Mouse (Mus musculus) kidney, embryonic 14.5 days (tissue): ENCODE measurements at regions not wholly inside any gene's neighbourhood (a gene's known extent, or its start where the extent isn't known, plus 50 kb on each side); places are given as distances from the start of the nearest gene placed in this dataset.

Source experiments
- ATAC-seq: fragments of 200-750 bp; cut with Nextera tagmentation; 2 replicates; pipeline ENCODE4 v1.8.0; 2017; ENCODE audit warnings: moderate number of reproducible peaks, mild to moderate bottlenecking, moderate TSS enrichment, moderate library complexity; ENCODE audit not compliant: low FRiP score, low TSS enrichment
- H3K27ac ChIP-seq: fragments of 300-500 bp; sonication (generic); 2 replicates; pipeline ENCODE4 v1.5.1; 2014; ENCODE audit warnings: low read depth, mild to moderate bottlenecking, low read length, moderate library complexity, mixed read lengths
- H3K27me3 ChIP-seq: fragments of 300-500 bp; sonication (generic); 2 replicates; pipeline ENCODE4 v1.6.1; 2014; ENCODE audit warnings: mild to moderate bottlenecking, low read length; ENCODE audit not compliant: control insufficient read depth, insufficient read depth
- H3K36me3 ChIP-seq: fragments of 300-500 bp; sonication (generic); 2 replicates; pipeline ENCODE4 v1.6.1; 2014; ENCODE audit warnings: low read length, mixed read lengths; ENCODE audit not compliant: control insufficient read depth, insufficient read depth
- H3K4me1 ChIP-seq: fragments of 300-500 bp; sonication (generic); 2 replicates; pipeline ENCODE4 v1.6.1; 2014; ENCODE audit warnings: low read length, mixed read lengths; ENCODE audit not compliant: control insufficient read depth, insufficient read depth
- H3K4me2 ChIP-seq: fragments of 300-500 bp; sonication (generic); replicated peaks from 2 replicates; pipeline ENCODE4 v1.6.1; 2014; ENCODE audit warnings: low read depth, mild to moderate bottlenecking, low read length
- H3K4me3 ChIP-seq: fragments of 300-500 bp; sonication (generic); 2 replicates; pipeline ENCODE4 v1.5.1; 2014; ENCODE audit warnings: mild to moderate bottlenecking, low read length
- H3K9ac ChIP-seq: fragments of 300-500 bp; sonication (generic); 2 replicates; pipeline ENCODE4 v1.6.1; 2014; ENCODE audit warnings: low read depth, mild to moderate bottlenecking, low read length, moderate library complexity
- H3K9me3 ChIP-seq: fragments of 300-500 bp; sonication (generic); 2 replicates; pipeline ENCODE4 v1.6.1; 2016; ENCODE audit warnings: low read length; ENCODE audit not compliant: control insufficient read depth
- WGBS: fragments of 180-500 bp; shearing (Covaris S2); extraction: QIAGEN DNeasy Blood & Tissue Kit; methylation state at CpG from one replicate; pipeline ENCODE4 v1.1.7; 2014; 5-methylcytosine and 5-hydroxymethylcytosine counted together

DNA sequence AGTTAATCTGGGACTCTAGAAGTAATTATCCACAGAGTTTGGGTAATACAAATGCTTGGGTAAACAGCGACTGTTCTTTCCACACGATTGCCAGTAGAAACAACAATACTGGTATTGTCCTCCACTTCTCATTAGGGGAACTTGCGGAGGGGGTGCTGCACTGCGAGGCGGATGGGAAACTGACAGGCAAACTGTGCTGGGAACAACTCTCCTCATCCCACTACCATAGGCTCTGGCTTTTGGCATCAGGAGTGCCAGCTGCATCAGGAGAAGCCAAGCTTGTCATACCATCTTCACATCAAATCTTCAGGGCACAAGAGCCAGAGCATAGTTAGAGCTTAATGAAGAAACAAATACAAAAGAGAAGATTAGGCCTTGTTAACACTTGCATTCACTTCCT, 349.2 kb upstream of the Tmem161b start:
- Histone ChIP-seq H3K36me3 (no peaks in the 10 kb centered on the region), H3K4me1 (no peaks in the 10 kb centered on the region), H3K9ac (no peak overlapping the region), H3K4me3 (no peak overlapping the region), H3K9me3 (no peaks in the 10 kb centered on the region), H3K4me2 (no peak overlapping the region), H3K27me3 (no peaks in the 10 kb centered on the region), H3K27ac (no peak overlapping the region)
- 30% methylated on average over 5 of the region's 5 CpGs for WGBS
- ATAC-seq: no peak

DNA sequence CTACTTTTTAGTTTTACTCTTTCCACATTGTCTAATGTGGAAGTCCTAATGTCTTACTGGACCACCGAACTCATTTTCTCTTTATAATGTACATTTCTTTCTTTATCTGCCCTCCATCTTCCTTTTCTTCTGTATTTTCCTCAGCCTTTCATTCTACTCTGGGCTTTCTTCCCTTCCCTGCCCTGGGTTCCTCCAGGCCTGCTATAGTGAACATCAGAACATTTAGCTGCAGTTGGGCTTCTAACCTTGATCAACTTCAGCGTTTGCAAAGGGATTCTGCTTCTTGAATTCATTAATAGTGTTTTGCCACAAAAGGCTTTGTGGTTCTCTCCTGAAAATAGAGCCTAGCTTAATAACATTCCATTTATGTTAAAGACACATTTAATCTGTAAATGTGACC, 342.5 kb upstream of the Tmem161b start:
- no peaks in the 10 kb centered on the region for H3K4me1 ChIP-seq
- WGBS: 78% methylated on average over 2 of the region's 2 CpGs
- no peak overlapping the region for H3K27ac ChIP-seq
- H3K9ac ChIP-seq: no peak overlapping the region
- H3K36me3 ChIP-seq: no peaks in the 10 kb centered on the region
- H3K9me3 ChIP-seq: no peaks in the 10 kb centered on the region
- H3K27me3 ChIP-seq: no peaks in the 10 kb centered on the region
- ATAC-seq: no peak
- no peak overlapping the region for H3K4me3 ChIP-seq
- no peak overlapping the region for H3K4me2 ChIP-seq

DNA sequence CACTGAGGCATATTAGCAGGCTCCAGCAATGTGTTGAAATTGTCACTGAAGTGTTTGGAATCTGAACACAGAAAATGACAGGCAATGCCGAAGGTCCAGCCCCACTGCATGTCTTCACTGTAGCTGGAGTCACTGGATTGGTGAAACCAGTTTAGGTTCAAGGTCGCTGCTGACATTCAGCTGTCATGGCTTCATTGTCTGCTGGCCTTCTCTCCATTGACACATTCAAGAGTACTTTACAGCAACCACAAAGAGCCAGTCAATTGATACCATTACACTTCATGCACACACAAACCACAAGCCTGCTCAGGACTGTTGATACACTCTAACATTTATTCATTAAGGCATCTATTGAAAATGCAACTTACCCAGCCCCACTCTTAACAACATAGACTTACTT, 341.8 kb upstream of the Tmem161b start:
- Histone ChIP-seq H3K4me2 (no peak overlapping the region), H3K27me3 (no peaks in the 10 kb centered on the region), H3K4me1 (no peaks in the 10 kb centered on the region), H3K9me3 (no peaks in the 10 kb centered on the region), H3K9ac (no peak overlapping the region), H3K27ac (no peak overlapping the region), H3K36me3 (no peaks in the 10 kb centered on the region), H3K4me3 (no peak overlapping the region)
- 87% methylated on average over 2 of the region's 2 CpGs for WGBS
- ATAC-seq: no peak

DNA sequence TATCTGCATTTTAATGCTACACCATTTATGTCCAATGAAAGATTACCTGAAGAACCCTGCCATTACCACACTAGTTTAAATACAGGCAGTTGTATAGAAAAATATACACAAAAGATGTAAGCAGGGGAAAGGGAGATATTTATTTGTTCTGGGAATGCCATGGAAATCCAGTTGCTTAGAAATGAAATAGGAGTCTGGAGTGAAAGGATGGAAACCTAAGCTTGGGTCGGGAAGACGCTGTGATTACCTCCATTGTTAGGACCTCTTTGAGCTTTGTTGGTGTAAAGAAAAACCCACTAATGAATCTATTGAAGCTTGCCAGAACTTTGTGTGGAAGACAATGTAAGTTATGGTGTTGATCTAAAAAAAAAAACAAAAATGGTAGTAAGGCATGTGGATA, 341.3 kb upstream of the Tmem161b start:
- Histone ChIP-seq H3K4me2 (no peak overlapping the region), H3K9ac (no peak overlapping the region), H3K4me1 (no peaks in the 10 kb centered on the region), H3K27ac (no peak overlapping the region), H3K36me3 (no peaks in the 10 kb centered on the region), H3K4me3 (no peak overlapping the region), H3K9me3 (no peaks in the 10 kb centered on the region), H3K27me3 (no peaks in the 10 kb centered on the region)
- WGBS: 89% methylated on average over 2 of the region's 2 CpGs
- no peak for ATAC-seq

DNA sequence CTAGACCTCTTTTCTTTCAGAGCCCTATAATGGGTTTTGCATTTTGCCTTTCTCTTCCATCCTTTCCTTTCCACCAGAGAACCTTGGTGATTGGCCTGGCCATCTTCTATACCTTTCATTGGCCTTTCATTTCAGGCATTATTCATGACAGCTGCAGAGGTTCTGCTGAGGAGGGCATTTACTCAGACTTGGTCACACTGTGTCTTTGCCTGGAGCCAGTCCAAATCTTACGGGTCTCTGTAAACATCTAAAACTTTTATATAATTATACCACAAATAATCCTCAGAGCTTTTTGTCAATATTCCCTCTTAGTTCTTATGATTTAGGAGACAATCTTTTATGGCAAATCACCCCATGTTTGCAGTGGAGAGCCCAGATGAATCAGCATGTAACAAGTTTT, 339.3 kb upstream of the Tmem161b start:
- Histone ChIP-seq H3K27ac (no peak overlapping the region), H3K9ac (no peak overlapping the region), H3K27me3 (no peaks in the 10 kb centered on the region), H3K36me3 (no peaks in the 10 kb centered on the region), H3K4me2 (no peak overlapping the region), H3K4me3 (no peak overlapping the region), H3K9me3 (no peaks in the 10 kb centered on the region), H3K4me1 (no peaks in the 10 kb centered on the region)
- WGBS: 77% methylated on average over 1 of the region's 1 CpGs
- ATAC-seq: no peak

DNA sequence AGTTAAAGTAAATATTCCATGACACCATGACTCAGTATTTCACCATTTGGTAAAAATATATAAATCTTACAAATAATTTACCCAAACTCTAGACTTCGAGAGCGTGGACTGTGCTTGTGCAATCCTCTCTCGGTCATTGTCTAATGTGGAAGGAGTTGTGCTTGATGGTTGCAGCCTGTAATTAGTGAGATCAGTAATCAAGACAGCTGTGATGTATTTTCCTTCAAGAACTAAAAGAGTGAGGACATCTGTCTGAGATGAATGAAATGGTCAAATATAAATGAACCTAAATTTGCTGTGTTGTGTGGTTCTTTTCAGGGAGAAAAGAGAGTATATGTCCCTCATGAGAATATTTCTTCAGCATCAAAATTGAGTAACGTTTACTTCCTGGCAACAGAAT, 338.3 kb upstream of the Tmem161b start:
- no peak overlapping the region for H3K4me3 ChIP-seq
- ATAC-seq: no peak
- H3K36me3 ChIP-seq: no peaks in the 10 kb centered on the region
- no peak overlapping the region for H3K27ac ChIP-seq
- H3K4me2 ChIP-seq: no peak overlapping the region
- H3K4me1 ChIP-seq: no peaks in the 10 kb centered on the region
- H3K27me3 ChIP-seq: no peaks in the 10 kb centered on the region
- 87% methylated on average over 4 of the region's 4 CpGs for WGBS
- no peaks in the 10 kb centered on the region for H3K9me3 ChIP-seq
- no peak overlapping the region for H3K9ac ChIP-seq

DNA sequence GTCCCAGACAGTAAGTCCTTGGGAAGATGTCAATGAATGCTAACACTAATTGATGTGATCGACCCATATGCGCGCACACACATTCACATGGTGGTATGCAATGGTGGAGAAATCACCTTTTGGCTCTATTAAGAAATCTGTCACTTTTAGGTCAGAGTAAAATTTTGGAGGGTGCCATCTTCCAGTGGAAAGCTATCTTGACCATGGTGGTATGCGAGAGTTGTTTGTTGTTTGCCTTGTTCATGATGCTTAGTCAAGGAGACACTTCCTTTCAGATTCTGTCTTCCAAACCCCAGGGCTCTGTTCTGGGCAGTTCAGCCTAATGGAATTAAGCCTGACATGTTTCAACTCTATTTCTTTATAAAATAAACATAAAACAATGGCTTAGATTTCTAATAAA, 337.9 kb upstream of the Tmem161b start:
- no peaks in the 10 kb centered on the region for H3K27me3 ChIP-seq
- no peak for ATAC-seq
- H3K27ac ChIP-seq: no peak overlapping the region
- H3K9ac ChIP-seq: no peak overlapping the region
- no peak overlapping the region for H3K4me2 ChIP-seq
- H3K36me3 ChIP-seq: no peaks in the 10 kb centered on the region
- no peaks in the 10 kb centered on the region for H3K4me1 ChIP-seq
- no peak overlapping the region for H3K4me3 ChIP-seq
- no peaks in the 10 kb centered on the region for H3K9me3 ChIP-seq
- WGBS: 97% methylated on average over 4 of the region's 4 CpGs

DNA sequence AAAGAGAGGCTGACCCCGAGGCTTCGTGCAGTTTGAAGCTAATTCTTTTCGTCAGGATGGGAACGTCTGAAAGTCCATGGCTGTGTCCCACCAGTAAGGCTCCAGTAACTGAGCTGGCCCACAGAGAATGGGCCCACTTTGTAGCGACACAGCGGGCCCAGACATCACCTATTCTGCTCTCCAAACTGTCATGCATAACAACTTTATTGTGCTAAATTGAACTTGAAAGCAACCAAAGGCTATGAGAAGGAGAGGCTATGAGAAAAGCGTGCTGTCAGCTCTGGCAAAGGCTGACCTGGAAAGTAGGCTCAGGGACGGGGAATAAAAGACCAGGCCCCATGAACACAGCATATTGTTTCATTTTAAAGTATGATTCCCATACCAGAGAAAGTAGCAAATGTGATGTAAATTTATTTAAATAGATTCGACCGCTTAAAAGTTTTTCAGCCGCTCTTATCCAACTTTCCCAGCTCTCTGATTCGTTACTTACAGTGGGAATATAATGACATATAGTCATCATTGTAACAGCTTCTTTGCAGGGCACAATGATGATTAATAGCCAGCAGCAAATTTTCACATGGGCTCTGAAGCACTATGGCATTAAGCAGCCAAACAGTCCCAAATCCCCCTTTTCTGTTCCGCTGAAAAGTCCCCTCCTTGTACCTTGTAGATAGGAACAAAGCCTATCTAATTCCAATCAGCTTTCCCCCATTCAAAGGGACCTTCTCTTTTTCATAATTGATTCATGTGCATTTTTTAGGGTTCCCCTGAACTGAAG, 337.1 kb upstream of the Tmem161b start:
- Histone ChIP-seq H3K9me3 (no peaks in the 10 kb centered on the region), H3K4me2 (no peak overlapping the region), H3K36me3 (no peaks in the 10 kb centered on the region), H3K4me1 (no peaks in the 10 kb centered on the region), H3K27me3 (no peaks in the 10 kb centered on the region), H3K4me3 (no peak overlapping the region), H3K9ac (no peak overlapping the region), H3K27ac (no peak overlapping the region)
- 69% methylated on average over 13 of the region's 13 CpGs for WGBS
- ATAC-seq: no peak

DNA sequence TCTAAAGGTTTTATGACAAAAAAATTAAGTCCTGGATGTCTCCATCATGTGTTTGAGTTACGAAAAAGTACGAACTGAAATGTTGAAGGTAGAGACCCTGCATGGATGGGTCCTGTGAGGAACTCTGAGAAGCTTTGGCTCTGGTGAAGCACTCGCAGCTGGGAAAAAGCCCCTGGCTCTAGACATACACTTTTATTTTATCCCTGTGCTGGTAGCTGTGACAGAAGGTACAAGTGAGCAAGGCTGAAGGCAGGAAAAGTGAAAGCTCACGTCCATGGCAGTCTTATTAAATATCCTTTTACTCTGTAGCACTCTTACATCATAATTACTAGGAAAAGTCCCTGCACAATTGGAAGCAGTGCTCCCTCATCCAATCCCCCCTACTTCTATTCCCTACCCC, 336.4 kb upstream of the Tmem161b start:
- 85% methylated on average over 4 of the region's 4 CpGs for WGBS
- H3K4me2 ChIP-seq: no peak overlapping the region
- no peak for ATAC-seq
- no peaks in the 10 kb centered on the region for H3K27me3 ChIP-seq
- no peak overlapping the region for H3K9ac ChIP-seq
- H3K36me3 ChIP-seq: no peaks in the 10 kb centered on the region
- no peaks in the 10 kb centered on the region for H3K9me3 ChIP-seq
- no peak overlapping the region for H3K4me3 ChIP-seq
- H3K27ac ChIP-seq: no peak overlapping the region
- H3K4me1 ChIP-seq: no peaks in the 10 kb centered on the region
